Mouse (Mus musculus) heart, postnatal 0 days (tissue): ENCODE results near the gene Fgfbp3. TPM values are rescaled to one million over a fixed set of nuclear protein-coding genes. Genes with fewer than 3 reads are reported as not detected.
A peak's percentile ranks its signal among the peaks of the same experiment; 100 is the strongest.
"Not testable (repeated sequence)": the region's sequence is repeated elsewhere in the genome, so short reads cannot be mapped to it uniquely, and the experiment has no call there.

Experiments
- ATAC-seq: fragments of 200-750 bp; cut with Nextera tagmentation; 2 replicates; pipeline ENCODE4 v1.8.0; 2017; ENCODE audit warnings: low read depth, moderate number of reproducible peaks, moderate library complexity; ENCODE audit not compliant: insufficient read depth
- DNase-seq: peaks from one replicate; pipeline ENCODE4 v3.0.0-alpha.2; 2016; ENCODE audit warnings: low spot score
- H3K27ac ChIP-seq: fragments of 300-500 bp; sonication (generic); 2 replicates; pipeline ENCODE4 v1.5.1; 2014; ENCODE audit warnings: low read depth, mild to moderate bottlenecking
- H3K27me3 ChIP-seq: fragments of 300-500 bp; sonication (generic); 2 replicates; pipeline ENCODE4 v1.6.1; 2014; ENCODE audit warnings: low read length, mixed read lengths; ENCODE audit not compliant: control insufficient read depth, insufficient read depth
- H3K36me3 ChIP-seq: fragments of 300-500 bp; sonication (generic); replicated peaks from 2 replicates; pipeline ENCODE4 v1.6.1; 2014; ENCODE audit warnings: low read length, mixed read lengths; ENCODE audit not compliant: control insufficient read depth, insufficient read depth
- H3K4me1 ChIP-seq: fragments of 300-500 bp; sonication (generic); 2 replicates; pipeline ENCODE4 v1.6.1; 2014; ENCODE audit warnings: antibody characterized with exemption; ENCODE audit not compliant: control insufficient read depth, insufficient read depth
- H3K4me2 ChIP-seq: fragments of 300-500 bp; sonication (generic); 2 replicates; pipeline ENCODE4 v1.6.1; 2014; ENCODE audit warnings: low read depth, mild to moderate bottlenecking, low read length, moderate library complexity
- H3K4me3 ChIP-seq: fragments of 300-500 bp; sonication (generic); 2 replicates; pipeline ENCODE4 v1.5.1; 2014; ENCODE audit warnings: low read depth, low read length
- H3K9ac ChIP-seq: fragments of 300-500 bp; sonication (generic); replicated peaks from 2 replicates; pipeline ENCODE4 v1.6.1; 2014; ENCODE audit warnings: low read depth, low read length, mixed read lengths
- H3K9me3 ChIP-seq: fragments of 300-500 bp; sonication (generic); replicated peaks from 2 replicates; pipeline ENCODE4 v1.6.1; 2016; ENCODE audit warnings: low read length; ENCODE audit not compliant: control insufficient read depth
- CTCF ChIP-seq: IDR thresholded peaks from 2 replicates; pipeline ENCODE4 v1.5.1; 2016; ENCODE audit warnings: antibody characterized with exemption, control low read depth, low read depth
- EP300 ChIP-seq: IDR thresholded peaks from 2 replicates; pipeline ENCODE4 v1.6.1; 2016; ENCODE audit warnings: antibody characterized with exemption, low read depth
- WGBS: fragments of 180-500 bp; shearing (Covaris S2); extraction: QIAGEN DNeasy Blood & Tissue Kit; methylation state at CpG from one replicate; pipeline ENCODE4 v1.1.7; 2014; 5-methylcytosine and 5-hydroxymethylcytosine counted together
- polyA plus RNA-seq: library from polyadenylated mRNA; unstranded; fragments of >200 nt; fragmentation: Nextera tagmentation; extraction: Ambion mirVana; gene quantifications from 2 replicates; pipeline ENCODE4 v1.2.1, GENCODE M21; 2015
- total RNA-seq: library from RNA; depleted of rRNA; stranded (reverse); fragments of >200 nt; gene quantifications from 2 replicates; pipeline ENCODE4 v1.2.3, GENCODE M21; 2014; ENCODE audit warnings: low replicate concordance; rRNA removed

Gene Fgfbp3
- total RNA-seq (3.9 and 4.6 TPM in 2 replicates), polyA plus RNA-seq (5.8 and 6.0 TPM in 2 replicates)

DNA sequence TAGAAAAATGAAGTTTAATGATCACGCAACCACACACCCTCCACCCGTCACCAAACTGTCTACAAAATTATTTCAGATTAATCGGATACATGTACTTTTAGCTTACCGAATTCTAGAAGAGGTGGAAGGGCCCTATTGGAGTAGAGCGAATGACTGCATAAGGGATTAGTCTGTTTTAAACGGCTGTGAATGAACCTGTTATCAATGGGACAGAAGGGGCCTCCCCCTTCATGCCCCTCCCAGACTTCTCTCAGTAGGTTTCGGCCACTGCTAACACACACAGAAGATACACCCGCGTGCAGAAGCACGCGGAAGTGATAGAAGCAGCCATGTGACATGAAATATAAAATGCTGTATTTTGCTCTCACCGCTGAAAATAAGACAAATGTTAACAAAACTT lies at the start of gene Fgfbp3:
Gene Fgfbp3, minus strand, starts transcription at position 150 of the 400 bp plus-strand sequence.
- no peaks in the 10 kb centered on the region for H3K27me3 ChIP-seq
- peak within 1 kb of the TSS; percentile 82 for H3K9ac ChIP-seq
- 7% methylated on average over 12 of the region's 12 CpGs for WGBS
- peak within 1 kb of the TSS; percentile 84 for H3K4me2 ChIP-seq
- peak within 1 kb of the TSS; percentile 86 for H3K27ac ChIP-seq
- DNase-seq (no peak), ATAC-seq (no peak)
- H3K4me3 ChIP-seq: peak within 1 kb of the TSS; percentile 95
- H3K4me1 ChIP-seq: peaks cover 6% of the 10 kb centered on the region
- TF ChIP-seq CTCF (no peak), EP300 (no peak)
- no peaks in the 10 kb centered on the region for H3K9me3 ChIP-seq
- no peaks in the 10 kb centered on the region for H3K36me3 ChIP-seq

- not testable (repeated sequence) for H3K4me1 ChIP-seq, H3K27me3 ChIP-seq, H3K9me3 ChIP-seq, ATAC-seq, H3K27ac ChIP-seq, H3K4me3 ChIP-seq, H3K4me2 ChIP-seq, DNase-seq, H3K9ac ChIP-seq
- H3K36me3 ChIP-seq: peaks cover 53% of the 10 kb centered on the region
- 89% methylated on average over 6 of the region's 6 CpGs for WGBS
Observed at GRCm38 (mm10) chr19:36962544-36963260, 43.3 kb upstream of the Fgfbp3 start.

- 98% methylated on average over 1 of the region's 1 CpGs for WGBS
- no peak for ATAC-seq
Observed at GRCm38 (mm10) chr19:36961320-36961719, 41.9 kb upstream of the Fgfbp3 start.

GRCm38 (mm10) chr19:36958331-36958730 lies 38.9 kb upstream of the Fgfbp3 start:
- 91% methylated on average over 4 of the region's 4 CpGs for WGBS
- Histone ChIP-seq H3K4me2 (no peak overlapping the region), H3K4me3 (no peak overlapping the region), H3K4me1 (no peaks in the 10 kb centered on the region), H3K9me3 (no peaks in the 10 kb centered on the region), H3K36me3 (peaks cover 36% of the 10 kb centered on the region), H3K27me3 (no peaks in the 10 kb centered on the region), H3K9ac (no peak overlapping the region), H3K27ac (no peak overlapping the region)
- DNase-seq (no peak), ATAC-seq (no peak)
- TF ChIP-seq CTCF (no peak), EP300 (no peak)

More at GRCm38 (mm10) chr19:36961320-36961719, 41.9 kb upstream of the Fgfbp3 start:
- no peaks in the 10 kb centered on the region for H3K4me1 ChIP-seq
- no peaks in the 10 kb centered on the region for H3K27me3 ChIP-seq
- H3K9ac ChIP-seq: no peak overlapping the region
- H3K4me2 ChIP-seq: no peak overlapping the region
- H3K27ac ChIP-seq: no peak overlapping the region
- no peak for DNase-seq
- H3K4me3 ChIP-seq: no peak overlapping the region
- TF ChIP-seq EP300 (no peak), CTCF (no peak)
- no peaks in the 10 kb centered on the region for H3K9me3 ChIP-seq
- peaks cover 52% of the 10 kb centered on the region for H3K36me3 ChIP-seq

- no peak overlapping the region for H3K4me3 ChIP-seq
- H3K36me3 ChIP-seq: peaks cover 15% of the 10 kb centered on the region
- TF ChIP-seq CTCF (no peak), EP300 (no peak)
- no peak for ATAC-seq
- no peaks in the 10 kb centered on the region for H3K4me1 ChIP-seq
- H3K4me2 ChIP-seq: no peak overlapping the region
- no peaks in the 10 kb centered on the region for H3K9me3 ChIP-seq
- WGBS: 33% methylated on average over 4 of the region's 4 CpGs
- H3K27ac ChIP-seq: no peak overlapping the region
- H3K9ac ChIP-seq: no peak overlapping the region
- no peak for DNase-seq
- H3K27me3 ChIP-seq: no peaks in the 10 kb centered on the region
Observed at GRCm38 (mm10) chr19:36953637-36954206, 34.3 kb upstream of the Fgfbp3 start.
